Mouse (Mus musculus): Measurements from ENCODE around the gene Prkca. TPM values are rescaled to one million over a fixed set of nuclear protein-coding genes. Genes with fewer than 3 reads are reported as not detected.

The Prkca gene
- polyA plus RNA-seq, 1 experiment: 18.1 TPM

DNA sequence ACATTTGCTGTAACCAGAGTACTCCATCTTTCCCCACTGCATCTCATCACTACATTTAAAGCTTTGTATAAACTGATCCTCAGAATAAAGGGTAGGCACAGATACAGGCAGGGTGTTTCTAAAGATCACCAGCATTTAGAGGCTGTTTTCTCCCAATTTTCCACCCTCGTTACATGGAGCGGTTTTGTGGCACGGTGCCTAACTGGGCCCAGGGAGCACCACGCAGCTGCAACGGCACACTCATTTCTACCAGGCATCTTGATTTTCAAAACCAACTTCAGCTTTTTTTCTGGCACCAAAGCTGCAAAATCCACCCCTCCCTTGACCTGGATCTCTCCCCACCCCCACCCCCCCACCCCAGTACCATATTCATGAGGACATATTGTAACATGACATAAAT is 117.5 kb downstream of the Prkca start:
- peaks cover 25% of the 10 kb centered on the region for H3K36me3 ChIP-seq (ENCODE audit: control insufficient read depth, insufficient read depth)
- H3K4me3 ChIP-seq (ENCODE audit: insufficient read depth, poor library complexity, severe bottlenecking): no peak overlapping the region
- peaks cover 98% of the 10 kb centered on the region for H3K79me2 ChIP-seq (ENCODE audit: control insufficient read depth, insufficient read depth)
- no peak for TF ChIP-seq MYOD1 (IDR thresholded peaks at IDR 0.05; ENCODE audit: control insufficient read depth, insufficient read length, low read depth)
- TF ChIP-seq USF1 (IDR thresholded peaks at IDR 0.05; ENCODE audit: low read depth): no peak
- TF ChIP-seq MYOG (IDR thresholded peaks at IDR 0.05; ENCODE audit: control insufficient read depth, extremely low read depth, insufficient read length): no peak
- H3K27me3 ChIP-seq (ENCODE audit: control insufficient read depth, insufficient read depth, insufficient read length): no peaks in the 10 kb centered on the region
- H3ac ChIP-seq (ENCODE audit: control insufficient read depth, insufficient read length, low read depth): no peak overlapping the region
- H3K79me3 ChIP-seq (ENCODE audit: low read depth): peaks cover 42% of the 10 kb centered on the region

DNA sequence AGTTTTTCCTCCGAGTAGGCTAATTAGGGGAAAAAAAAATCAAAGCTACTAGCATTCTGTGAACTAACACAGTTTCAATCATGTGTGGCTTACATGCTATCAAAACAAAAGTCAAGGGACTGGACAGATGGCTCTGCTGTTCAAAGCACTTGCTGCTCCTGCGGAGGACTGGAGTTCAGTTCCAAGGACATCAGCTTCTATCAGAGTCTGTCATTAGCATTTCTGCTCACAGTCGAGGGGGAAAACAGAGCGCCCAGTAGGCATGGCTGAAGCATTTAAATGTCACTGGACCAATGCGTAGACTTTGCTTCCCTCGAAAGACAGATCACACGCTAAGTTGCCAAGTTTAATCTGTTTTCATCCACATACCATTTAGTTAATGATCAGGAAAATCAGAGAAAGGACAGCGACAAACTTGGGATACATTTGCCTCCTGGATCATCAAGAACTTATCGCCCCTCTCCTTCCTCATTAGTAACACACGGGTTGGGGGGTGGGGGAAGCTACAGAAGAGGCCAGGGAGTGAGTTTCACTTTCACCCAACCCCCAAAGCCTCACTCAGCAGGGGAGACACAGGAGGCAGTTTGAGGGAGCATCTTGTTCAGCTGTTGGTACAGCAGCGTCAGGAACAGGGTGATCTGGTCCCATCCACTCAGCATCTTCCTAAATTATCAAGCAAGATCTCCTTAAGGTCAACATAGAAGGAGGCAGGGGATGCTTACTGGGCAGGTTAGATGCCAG is 119.3 kb downstream of the Prkca start:
- TF ChIP-seq USF1 (IDR thresholded peaks at IDR 0.05; ENCODE audit: low read depth) (no peak), MYOD1 (IDR thresholded peaks at IDR 0.05; ENCODE audit: control insufficient read depth, insufficient read length, low read depth) (no peak), FOSL1 (IDR thresholded peaks at IDR 0.05; ENCODE audit: insufficient read depth, low read length, poor library complexity, severe bottlenecking) (no peak), MAX (IDR thresholded peaks at IDR 0.05) (no peak), MYOG (IDR thresholded peaks at IDR 0.05; ENCODE audit: control insufficient read depth, extremely low read depth, insufficient read length) (no peak), CEBPB (IDR thresholded peaks at IDR 0.05; ENCODE audit: low read depth) (no peak), CTCF (IDR thresholded peaks at IDR 0.05; ENCODE audit: control insufficient read depth, insufficient read depth, insufficient read length) (no peak)
- Histone ChIP-seq H3K4me3 (ENCODE audit: insufficient read depth, poor library complexity, severe bottlenecking) (no peak overlapping the region), H3K27me3 (ENCODE audit: control insufficient read depth, insufficient read depth, insufficient read length) (no peaks in the 10 kb centered on the region), H3K36me3 (ENCODE audit: control insufficient read depth, insufficient read depth) (peaks cover 20% of the 10 kb centered on the region), H3K79me2 (ENCODE audit: control insufficient read depth, insufficient read depth) (peaks cover 98% of the 10 kb centered on the region), H3K79me3 (ENCODE audit: low read depth) (peaks cover 49% of the 10 kb centered on the region), H3ac (ENCODE audit: control insufficient read depth, insufficient read length, low read depth) (no peak overlapping the region)

DNA sequence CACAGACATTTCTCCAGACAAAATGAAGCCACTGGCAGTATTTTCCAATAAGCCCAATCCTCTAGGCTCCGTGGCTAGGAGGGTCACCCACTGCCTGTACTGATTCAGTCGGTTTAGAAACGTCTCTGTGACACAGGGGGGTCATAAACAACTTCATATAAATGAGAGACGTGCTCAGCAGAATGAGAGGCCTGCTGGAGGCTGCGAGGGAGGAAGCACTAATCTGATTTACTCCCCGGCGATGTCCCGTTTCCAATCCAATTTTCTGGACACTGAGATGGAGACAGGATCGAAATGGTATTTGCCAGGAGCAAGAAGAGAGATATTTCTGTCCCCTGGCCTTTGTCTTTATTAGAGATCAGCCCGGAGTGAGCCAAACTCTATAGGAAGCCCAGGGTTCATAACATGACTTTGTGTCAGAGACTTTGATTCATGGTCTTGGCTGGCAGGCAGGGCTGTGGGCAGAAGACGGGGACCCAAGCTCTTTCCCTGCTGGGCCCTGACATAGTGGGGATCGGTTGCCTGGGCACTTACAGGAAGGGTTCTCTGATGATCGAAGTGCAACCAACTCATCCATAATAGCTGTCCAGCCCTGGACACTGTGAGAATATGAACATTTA is 120.0 kb downstream of the Prkca start:
- peaks cover 20% of the 10 kb centered on the region for H3K36me3 ChIP-seq (ENCODE audit: control insufficient read depth, insufficient read depth)
- H3K4me3 ChIP-seq (ENCODE audit: insufficient read depth, poor library complexity, severe bottlenecking): no peak overlapping the region
- peaks cover 45% of the 10 kb centered on the region for H3K79me3 ChIP-seq (ENCODE audit: low read depth)
- H3K79me2 ChIP-seq (ENCODE audit: control insufficient read depth, insufficient read depth): peaks cover 98% of the 10 kb centered on the region
- no peak overlapping the region for H3ac ChIP-seq (ENCODE audit: control insufficient read depth, insufficient read length, low read depth)
- TF ChIP-seq MYOD1 (IDR thresholded peaks at IDR 0.05; ENCODE audit: control insufficient read depth, insufficient read length, low read depth): no peak
- no peak for TF ChIP-seq MAX (IDR thresholded peaks at IDR 0.05)
- TF ChIP-seq MYOG (IDR thresholded peaks at IDR 0.05; ENCODE audit: control insufficient read depth, extremely low read depth, insufficient read length): no peak
- TF ChIP-seq FOSL1 (IDR thresholded peaks at IDR 0.05; ENCODE audit: insufficient read depth, low read length, poor library complexity, severe bottlenecking): no peak
- TF ChIP-seq CTCF (IDR thresholded peaks at IDR 0.05; ENCODE audit: control insufficient read depth, insufficient read depth, insufficient read length): no peak
- no peak for TF ChIP-seq USF1 (IDR thresholded peaks at IDR 0.05; ENCODE audit: low read depth)
- no peak for TF ChIP-seq CEBPB (IDR thresholded peaks at IDR 0.05; ENCODE audit: low read depth)
- H3K27me3 ChIP-seq (ENCODE audit: control insufficient read depth, insufficient read depth, insufficient read length): no peaks in the 10 kb centered on the region

DNA sequence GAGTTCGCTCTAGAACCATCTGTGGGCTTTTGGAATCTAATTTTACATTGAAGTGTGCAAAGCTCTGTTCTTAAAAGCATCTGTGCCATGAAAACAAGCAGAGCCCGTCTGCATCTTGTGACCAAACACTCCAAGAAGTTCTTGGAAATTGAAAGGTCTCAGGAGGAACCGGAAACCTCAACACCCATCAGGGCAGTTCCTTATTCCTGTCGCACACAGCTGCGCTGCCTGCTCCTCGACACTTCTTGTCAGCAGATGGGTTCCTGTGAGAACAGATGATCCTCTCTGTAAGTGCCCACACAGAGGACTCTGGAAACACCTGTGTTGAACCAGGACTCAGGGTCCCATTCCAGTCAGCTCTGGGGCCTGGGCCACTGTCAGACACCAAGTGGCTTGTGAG is 120.6 kb downstream of the Prkca start:
- H3K4me3 ChIP-seq (ENCODE audit: insufficient read depth, poor library complexity, severe bottlenecking): no peak overlapping the region
- no peak for TF ChIP-seq USF1 (IDR thresholded peaks at IDR 0.05; ENCODE audit: low read depth)
- TF ChIP-seq MYOD1 (IDR thresholded peaks at IDR 0.05; ENCODE audit: control insufficient read depth, insufficient read length, low read depth): no peak
- TF ChIP-seq FOSL1 (IDR thresholded peaks at IDR 0.05; ENCODE audit: insufficient read depth, low read length, poor library complexity, severe bottlenecking): no peak
- TF ChIP-seq MYOG (IDR thresholded peaks at IDR 0.05; ENCODE audit: control insufficient read depth, extremely low read depth, insufficient read length): no peak
- no peak for TF ChIP-seq CTCF (IDR thresholded peaks at IDR 0.05; ENCODE audit: control insufficient read depth, insufficient read depth, insufficient read length)
- no peak for TF ChIP-seq MAX (IDR thresholded peaks at IDR 0.05)
- TF ChIP-seq CEBPB (IDR thresholded peaks at IDR 0.05; ENCODE audit: low read depth): no peak
- H3ac ChIP-seq (ENCODE audit: control insufficient read depth, insufficient read length, low read depth): no peak overlapping the region
- H3K36me3 ChIP-seq (ENCODE audit: control insufficient read depth, insufficient read depth): peaks cover 22% of the 10 kb centered on the region
- peaks cover 40% of the 10 kb centered on the region for H3K79me3 ChIP-seq (ENCODE audit: low read depth)
- no peaks in the 10 kb centered on the region for H3K27me3 ChIP-seq (ENCODE audit: control insufficient read depth, insufficient read depth, insufficient read length)
- peaks cover 98% of the 10 kb centered on the region for H3K79me2 ChIP-seq (ENCODE audit: control insufficient read depth, insufficient read depth)

DNA sequence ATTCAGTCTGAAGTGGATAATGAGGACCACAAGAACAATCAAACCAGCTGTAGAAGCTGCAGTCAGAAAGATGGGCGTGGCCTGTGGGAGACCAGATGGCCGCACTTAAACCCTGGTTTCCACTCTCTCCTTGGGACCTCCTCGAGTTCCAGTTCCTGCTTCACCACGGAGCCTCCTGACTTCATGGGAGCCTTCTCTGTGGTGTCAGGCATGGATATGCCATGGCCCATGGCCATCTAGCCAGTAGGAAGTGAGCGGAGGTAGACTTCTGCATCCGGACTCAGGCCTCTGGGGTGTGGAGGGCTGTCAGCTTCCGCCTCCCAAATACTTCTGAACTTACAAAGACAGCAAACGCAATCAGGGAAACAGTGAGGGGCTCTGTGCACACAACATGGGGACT is 121.1 kb downstream of the Prkca start:
- TF ChIP-seq MAX (IDR thresholded peaks at IDR 0.05): no peak
- no peak for TF ChIP-seq MYOD1 (IDR thresholded peaks at IDR 0.05; ENCODE audit: control insufficient read depth, insufficient read length, low read depth)
- TF ChIP-seq FOSL1 (IDR thresholded peaks at IDR 0.05; ENCODE audit: insufficient read depth, low read length, poor library complexity, severe bottlenecking): no peak
- no peak for TF ChIP-seq USF1 (IDR thresholded peaks at IDR 0.05; ENCODE audit: low read depth)
- no peak for TF ChIP-seq CTCF (IDR thresholded peaks at IDR 0.05; ENCODE audit: control insufficient read depth, insufficient read depth, insufficient read length)
- no peak for TF ChIP-seq MYOG (IDR thresholded peaks at IDR 0.05; ENCODE audit: control insufficient read depth, extremely low read depth, insufficient read length)
- no peak for TF ChIP-seq CEBPB (IDR thresholded peaks at IDR 0.05; ENCODE audit: low read depth)

More for the DNA sequence above, 121.1 kb downstream of the Prkca start:
- H3K4me3 ChIP-seq (ENCODE audit: insufficient read depth, poor library complexity, severe bottlenecking): no peak overlapping the region
- peaks cover 98% of the 10 kb centered on the region for H3K79me2 ChIP-seq (ENCODE audit: control insufficient read depth, insufficient read depth)
- H3K79me3 ChIP-seq (ENCODE audit: low read depth): peaks cover 38% of the 10 kb centered on the region
- H3K36me3 ChIP-seq (ENCODE audit: control insufficient read depth, insufficient read depth): peaks cover 24% of the 10 kb centered on the region
- H3ac ChIP-seq (ENCODE audit: control insufficient read depth, insufficient read length, low read depth): no peak overlapping the region
- H3K27me3 ChIP-seq (ENCODE audit: control insufficient read depth, insufficient read depth, insufficient read length): no peaks in the 10 kb centered on the region
